Mouse (Mus musculus) cerebellum, adult 2 months (tissue): ENCODE measurements around the gene Gm21731. TPM values are rescaled to one million over a fixed set of nuclear protein-coding genes. Genes with fewer than 3 reads are reported as not detected.
"Not testable (repeated sequence)": the region's sequence is repeated elsewhere in the genome, so short reads cannot be mapped to it uniquely, and the experiment has no call there.

Source experiments
- DNase-seq, 2 experiments: peaks; one replicate each; pipeline ENCODE4 v3.0.0; 2021
- H3K27ac ChIP-seq: fragments of 200-500 bp; 2 replicates; pipeline ENCODE4 v1.5.1; 2012; ENCODE audit warnings: low read length, control low read depth, inconsistent platforms; ENCODE audit not compliant: insufficient read depth
- H3K27me3 ChIP-seq: fragments of 200-500 bp; 2 replicates; pipeline ENCODE4 v1.6.1; 2012; ENCODE audit warnings: inconsistent platforms, mild to moderate bottlenecking, low read length, moderate library complexity; ENCODE audit not compliant: control insufficient read depth, insufficient read depth
- H3K4me1 ChIP-seq: fragments of 200-500 bp; 2 replicates; pipeline ENCODE4 v1.6.1; 2011; ENCODE audit warnings: low read length; ENCODE audit not compliant: control insufficient read depth, insufficient read depth
- H3K4me3 ChIP-seq: fragments of 200-500 bp; replicated peaks from 2 replicates; pipeline ENCODE3; 2011; ENCODE audit warnings: mild to moderate bottlenecking, low read depth, low read length, control low read depth; ENCODE audit not compliant: insufficient read depth
- WGBS: fragments of 180-500 bp; shearing (Covaris S2); methylation state at CpG from one replicate; pipeline ENCODE4 v1.1.7; 2018; 5-methylcytosine and 5-hydroxymethylcytosine counted together
- polyA plus RNA-seq: library from polyadenylated mRNA; depleted of rRNA; stranded (reverse); fragments of >200 nt; gene quantifications from 2 replicates; pipeline ENCODE4 v1.2.3, GENCODE M21; 2012; rRNA removed

The Gm21731 gene
- not detected in 2 replicates for polyA plus RNA-seq

GRCm38 (mm10) chr13:120238811-120239210 lies at the start of gene Gm21731:
TSS of gene Gm21731 (plus strand) at chr13:120239111.
- H3K4me1 ChIP-seq, H3K27me3 ChIP-seq, H3K27ac ChIP-seq, DNase-seq, H3K4me3 ChIP-seq: not testable (repeated sequence)

GRCm38 (mm10) chr13:120196189-120196821 lies 42.6 kb upstream of the Gm21731 start:
- H3K4me3 ChIP-seq, H3K4me1 ChIP-seq, H3K27ac ChIP-seq, H3K27me3 ChIP-seq, DNase-seq: not testable (repeated sequence)
- WGBS: 75% methylated on average over 7 of the region's 8 CpGs

- WGBS: no CpG with 5 or more reads among the region's 2 CpGs
- H3K4me3 ChIP-seq, H3K27ac ChIP-seq, H3K27me3 ChIP-seq, DNase-seq, H3K4me1 ChIP-seq: not testable (repeated sequence)
These were observed 23.1 kb upstream of the Gm21731 start, which contains the start of gene Gm21762 for GRCm38 (mm10) chr13:120215847-120216246. TSS of gene Gm21762 (minus strand) at chr13:120215947.

GRCm38 (mm10) chr13:120220922-120221321 lies 18.0 kb upstream of the Gm21731 start:
- not testable (repeated sequence) for H3K27me3 ChIP-seq, H3K27ac ChIP-seq, H3K4me3 ChIP-seq, H3K4me1 ChIP-seq, DNase-seq
- 72% methylated on average over 5 of the region's 5 CpGs for WGBS

- peak; percentile 5 to 10 for DNase-seq
- H3K4me1 ChIP-seq, H3K27ac ChIP-seq, H3K4me3 ChIP-seq, H3K27me3 ChIP-seq: not testable (repeated sequence)
- 95% methylated on average over 16 of the region's 25 CpGs for WGBS
These were observed 15.8 kb upstream of the Gm21731 start for GRCm38 (mm10) chr13:120223012-120223659.

GRCm38 (mm10) chr13:120231798-120232197 lies 7.1 kb upstream of the Gm21731 start:
- not testable (repeated sequence) for H3K4me1 ChIP-seq, H3K4me3 ChIP-seq, H3K27ac ChIP-seq, DNase-seq, H3K27me3 ChIP-seq
- WGBS: 94% methylated on average over 17 of the region's 17 CpGs

GRCm38 (mm10) chr13:120232447-120233049 lies 6.4 kb upstream of the Gm21731 start:
- not testable (repeated sequence) for H3K4me3 ChIP-seq, DNase-seq
- WGBS: 77% methylated on average over 13 of the region's 25 CpGs

GRCm38 (mm10) chr13:120251208-120251924 lies 12.5 kb downstream of the Gm21731 start:
- not testable (repeated sequence) for H3K27ac ChIP-seq, H3K4me3 ChIP-seq, H3K27me3 ChIP-seq, DNase-seq, H3K4me1 ChIP-seq
- 49% methylated on average over 2 of the region's 3 CpGs for WGBS

More at GRCm38 (mm10) chr13:120232447-120233049, 6.4 kb upstream of the Gm21731 start:
- H3K27me3 ChIP-seq, H3K27ac ChIP-seq, H3K4me1 ChIP-seq: not testable (repeated sequence)

GRCm38 (mm10) chr13:120258817-120259658 lies 20.1 kb downstream of the Gm21731 start:
- H3K4me1 ChIP-seq, H3K27ac ChIP-seq, H3K27me3 ChIP-seq, H3K4me3 ChIP-seq, DNase-seq: not testable (repeated sequence)
- WGBS: 85% methylated on average over 3 of the region's 3 CpGs

- DNase-seq, H3K27ac ChIP-seq, H3K4me3 ChIP-seq, H3K27me3 ChIP-seq, H3K4me1 ChIP-seq: not testable (repeated sequence)
- 57% methylated on average over 3 of the region's 3 CpGs for WGBS
These were observed 20.8 kb downstream of the Gm21731 start for GRCm38 (mm10) chr13:120259718-120260117.

- H3K27me3 ChIP-seq: not testable (repeated sequence)
- 87% methylated on average over 2 of the region's 2 CpGs for WGBS
These were observed 24.0 kb downstream of the Gm21731 start, which contains the start of gene AF067061 for GRCm38 (mm10) chr13:120262870-120263269. TSS of gene AF067061 (plus strand) at chr13:120263114.

More at GRCm38 (mm10) chr13:120262870-120263269, 24.0 kb downstream of the Gm21731 start, which contains the start of gene AF067061:
- not testable (repeated sequence) for H3K4me1 ChIP-seq, H3K27ac ChIP-seq, H3K4me3 ChIP-seq, DNase-seq
